Mouse (Mus musculus): ENCODE results near the gene Nle1. TPM values are rescaled to one million over a fixed set of nuclear protein-coding genes. Genes with fewer than 3 reads are reported as not detected.

Nle1 gene
- polyA plus RNA-seq, 1 experiment from 2014 or later: 39.9 TPM

DNA sequence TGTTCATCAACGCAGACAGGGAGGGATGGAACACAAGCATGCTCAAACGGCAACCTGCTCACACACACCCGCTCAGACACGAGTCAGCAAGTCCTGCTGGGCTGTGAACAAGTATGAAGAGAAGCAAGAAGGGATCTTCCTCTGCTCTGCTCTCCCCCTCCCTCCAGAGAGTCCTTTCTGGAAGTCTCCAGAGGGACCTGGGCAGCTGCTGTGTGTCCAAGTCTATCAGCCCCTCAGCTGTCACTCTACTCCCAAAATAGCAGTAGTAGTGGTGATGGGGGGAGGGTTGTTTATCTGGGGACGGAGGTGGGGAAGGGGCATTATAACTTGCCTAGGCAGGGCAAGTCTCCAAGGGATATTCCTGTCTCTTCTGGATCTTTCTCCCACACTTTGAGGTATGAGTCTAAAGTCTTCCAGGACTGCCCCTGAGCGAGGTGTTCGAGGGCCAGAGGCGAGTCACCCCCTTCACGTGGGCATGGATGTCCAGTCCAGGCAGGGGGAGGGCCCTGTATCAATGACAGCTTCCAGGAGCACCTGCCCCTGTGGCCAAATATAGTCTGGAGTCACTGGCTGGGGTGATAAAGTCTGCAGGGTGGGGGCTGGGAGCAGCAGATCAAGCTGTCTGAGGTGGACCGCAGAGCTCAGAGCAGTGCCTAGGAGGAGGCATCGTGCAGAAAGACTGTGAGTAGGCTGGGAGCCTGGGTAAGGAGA, 2.6 kb upstream of the Nle1 start:
- peaks cover 9% of the 10 kb centered on the region for H3K36me3 ChIP-seq
- no peak overlapping the region for H3K4me3 ChIP-seq (replicated peaks)
- no peak overlapping the region for H3K27ac ChIP-seq
- WGBS: 78% methylated on average over 11 of the region's 11 CpGs
- H3K4me1 ChIP-seq (replicated peaks): peaks cover 16% of the 10 kb centered on the region
- no peak for ATAC-seq (ENCODE audit: insufficient number of reproducible peaks, insufficient read depth, low FRiP score, low TSS enrichment, low read depth)
- no peak overlapping the region for H3K4me2 ChIP-seq
- H3K9me3 ChIP-seq: no peaks in the 10 kb centered on the region
- H3K27me3 ChIP-seq: peaks cover 18% of the 10 kb centered on the region; the same call in 1 of the 2 replicates
- H3K9ac ChIP-seq (replicated peaks): no peak overlapping the region

DNA sequence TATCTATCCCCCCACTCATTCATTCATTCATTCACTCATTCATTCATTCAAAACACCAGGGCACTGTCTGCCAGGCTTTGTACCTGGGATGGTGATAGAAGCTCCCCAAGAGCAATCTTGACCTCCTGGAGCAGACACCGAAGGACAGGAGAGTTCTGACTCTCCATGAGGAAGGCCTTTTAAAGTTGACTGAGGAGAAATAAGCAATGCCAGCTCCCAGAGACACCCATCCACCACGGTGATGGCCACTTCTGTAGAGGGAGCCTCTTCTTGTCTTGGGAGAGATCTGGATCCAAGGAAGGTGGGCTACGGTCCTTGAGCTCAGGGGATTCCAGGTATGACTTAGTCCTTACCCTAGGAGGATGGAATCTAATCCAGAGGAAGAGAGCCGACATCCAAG, 2.0 kb upstream of the Nle1 start, which contains the start of gene Unc45b:
TSS of gene Unc45b (plus strand) at position 301 of the 400 bp plus-strand sequence.
- Histone ChIP-seq H3K4me3 (replicated peaks) (no peak within 1 kb of the TSS), H3K27ac (no peak within 1 kb of the TSS), H3K9me3 (no peaks in the 10 kb centered on the region), H3K27me3 (peaks cover 18% of the 10 kb centered on the region; the same call in 1 of the 2 replicates), H3K9ac (replicated peaks) (no peak within 1 kb of the TSS), H3K36me3 (peaks cover 15% of the 10 kb centered on the region), H3K4me2 (no peak within 1 kb of the TSS), H3K4me1 (replicated peaks) (peaks cover 16% of the 10 kb centered on the region)
- no peak for ATAC-seq (ENCODE audit: insufficient number of reproducible peaks, insufficient read depth, low FRiP score, low TSS enrichment, low read depth)
- WGBS: 91% methylated on average over 4 of the region's 4 CpGs

GRCm38 (mm10) chr11:82908608-82908989, 388 bp upstream of the Nle1 start:
- Histone ChIP-seq H3K36me3 (peaks cover 31% of the 10 kb centered on the region), H3K4me3 (replicated peaks) (peak overlapping the region; percentile 80), H3K9me3 (no peaks in the 10 kb centered on the region), H3K4me2 (peak overlapping the region; percentile 86), H3K4me1 (replicated peaks) (peaks cover 13% of the 10 kb centered on the region), H3K27ac (no peak overlapping the region), H3K9ac (replicated peaks) (peak overlapping the region; percentile 79; the same call in 1 of the 2 replicates), H3K27me3 (peaks cover 15% of the 10 kb centered on the region; the same call in 1 of the 2 replicates)
- 61% methylated on average over 10 of the region's 10 CpGs for WGBS
- no peak for ATAC-seq (ENCODE audit: insufficient number of reproducible peaks, insufficient read depth, low FRiP score, low TSS enrichment, low read depth)

- Histone ChIP-seq H3K9me3 (no peaks in the 10 kb centered on the region), H3K36me3 (peaks cover 59% of the 10 kb centered on the region), H3K4me1 (replicated peaks) (peaks cover 13% of the 10 kb centered on the region), H3K4me2 (no peak overlapping the region), H3K9ac (replicated peaks) (no peak overlapping the region), H3K4me3 (replicated peaks) (no peak overlapping the region), H3K27me3 (0 out of 2 replicates have a peak, but pooled peaks cover 9% of the 10 kb centered on the region), H3K27ac (no peak overlapping the region)
- no peak for ATAC-seq (ENCODE audit: insufficient number of reproducible peaks, insufficient read depth, low FRiP score, low TSS enrichment, low read depth)
- WGBS: 88% methylated on average over 5 of the region's 5 CpGs
These were observed 2.4 kb downstream of the Nle1 start for GRCm38 (mm10) chr11:82905816-82906215.

- no peaks in the 10 kb centered on the region for H3K9me3 ChIP-seq
- peaks cover 68% of the 10 kb centered on the region for H3K36me3 ChIP-seq
- no peak for ATAC-seq (ENCODE audit: insufficient number of reproducible peaks, insufficient read depth, low FRiP score, low TSS enrichment, low read depth)
- no peak overlapping the region for H3K9ac ChIP-seq (replicated peaks)
- no peak overlapping the region for H3K4me2 ChIP-seq
- H3K4me1 ChIP-seq (replicated peaks): peaks cover 13% of the 10 kb centered on the region
- no peak overlapping the region for H3K27ac ChIP-seq
- 0 out of 2 replicates have a peak, but pooled peaks cover 1% of the 10 kb centered on the region for H3K27me3 ChIP-seq
- H3K4me3 ChIP-seq (replicated peaks): no peak overlapping the region
- WGBS: 65% methylated on average over 8 of the region's 8 CpGs
These were observed 3.3 kb downstream of the Nle1 start for GRCm38 (mm10) chr11:82904952-82905351.

DNA sequence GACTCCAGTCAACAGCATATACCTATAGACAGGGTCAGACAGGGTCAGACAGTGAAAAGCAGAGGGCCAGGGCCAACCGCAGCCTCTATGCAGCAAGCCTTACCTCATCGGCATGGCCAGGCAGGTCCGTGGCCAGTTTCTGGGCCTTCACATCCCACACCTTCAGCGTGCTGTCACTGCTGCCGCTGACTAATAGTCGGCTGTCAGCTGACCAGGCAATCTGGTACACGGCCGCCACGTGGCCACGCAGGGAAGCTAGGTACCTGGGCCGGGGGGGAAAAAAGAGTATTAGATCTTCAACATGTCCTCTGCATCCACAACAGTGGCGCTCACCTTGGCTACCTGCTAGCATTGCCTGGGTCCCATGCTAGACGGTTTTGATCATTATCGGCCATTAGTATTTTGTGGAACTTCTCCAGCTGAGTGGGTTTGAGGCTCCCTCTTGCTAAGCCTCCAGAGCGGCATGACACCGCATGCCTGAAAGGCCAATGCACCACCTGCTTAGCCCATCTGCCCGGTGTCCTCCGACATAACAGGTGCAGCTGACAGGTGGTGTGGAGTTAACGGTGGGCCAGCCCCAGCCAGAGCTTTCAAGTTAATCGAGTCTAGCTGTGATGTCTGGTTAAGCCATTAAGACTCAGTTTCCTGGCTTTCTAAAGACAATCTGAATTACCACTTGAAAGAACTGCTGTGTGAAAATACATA, 6.5 kb downstream of the Nle1 start:
- Histone ChIP-seq H3K27me3 (no peaks in the 10 kb centered on the region), H3K36me3 (peaks cover 87% of the 10 kb centered on the region), H3K4me1 (replicated peaks) (0 out of 2 replicates have a peak, but pooled peaks cover 2% of the 10 kb centered on the region), H3K9ac (replicated peaks) (no peak overlapping the region), H3K4me2 (no peak overlapping the region), H3K9me3 (no peaks in the 10 kb centered on the region), H3K4me3 (replicated peaks) (no peak overlapping the region), H3K27ac (no peak overlapping the region)
- ATAC-seq (ENCODE audit: insufficient number of reproducible peaks, insufficient read depth, low FRiP score, low TSS enrichment, low read depth): no peak
- WGBS: 85% methylated on average over 20 of the region's 20 CpGs

DNA sequence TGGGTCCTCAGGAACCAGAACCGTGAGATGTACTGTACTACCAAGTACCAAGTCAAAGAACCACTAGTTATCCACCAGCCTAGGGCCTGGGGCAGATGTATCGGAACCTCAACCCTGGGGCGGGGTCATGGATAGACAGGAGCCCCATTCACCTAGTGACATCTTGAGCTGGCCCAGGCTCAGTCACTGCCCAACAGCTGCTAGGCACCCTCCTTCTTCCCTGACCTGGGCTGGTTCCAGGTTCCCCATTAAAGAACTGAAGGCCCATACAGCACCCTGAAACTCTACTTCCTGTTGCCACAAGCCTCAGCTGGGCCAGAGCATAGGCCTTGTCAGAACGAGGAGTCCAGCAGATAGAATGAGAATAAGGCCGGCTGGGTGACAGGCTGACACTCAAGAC, 8.5 kb downstream of the Nle1 start:
- Histone ChIP-seq H3K9ac (replicated peaks) (no peak overlapping the region), H3K4me2 (no peak overlapping the region), H3K36me3 (peaks cover 67% of the 10 kb centered on the region), H3K27ac (no peak overlapping the region), H3K4me3 (replicated peaks) (no peak overlapping the region), H3K9me3 (no peaks in the 10 kb centered on the region), H3K27me3 (no peaks in the 10 kb centered on the region), H3K4me1 (replicated peaks) (no peaks in the 10 kb centered on the region)
- ATAC-seq (ENCODE audit: insufficient number of reproducible peaks, insufficient read depth, low FRiP score, low TSS enrichment, low read depth): no peak
- 94% methylated on average over 5 of the region's 5 CpGs for WGBS

DNA sequence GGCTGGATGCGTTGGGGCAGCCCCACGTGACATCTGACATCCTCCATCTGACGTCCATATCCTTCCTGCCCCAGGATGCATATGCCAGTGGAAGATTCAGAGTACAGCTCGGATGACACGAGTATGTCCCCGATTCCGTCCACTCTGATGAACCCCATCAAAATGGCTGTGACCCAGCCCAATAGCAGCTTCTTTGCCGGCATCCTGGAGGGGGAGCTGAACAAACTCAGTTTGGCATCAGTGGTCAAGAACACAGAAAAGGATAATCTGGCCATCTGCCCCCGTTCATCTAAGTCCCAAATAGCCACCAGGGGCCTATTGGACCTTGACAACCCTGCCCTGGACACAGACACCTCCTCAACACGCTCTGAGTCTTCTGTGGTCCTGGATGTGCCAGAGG, 10.7 kb downstream of the Nle1 start:
- Histone ChIP-seq H3K4me3 (replicated peaks) (no peak overlapping the region), H3K36me3 (peaks cover 45% of the 10 kb centered on the region), H3K4me1 (replicated peaks) (no peaks in the 10 kb centered on the region), H3K27me3 (no peaks in the 10 kb centered on the region), H3K27ac (no peak overlapping the region), H3K9ac (replicated peaks) (no peak overlapping the region), H3K4me2 (no peak overlapping the region), H3K9me3 (no peaks in the 10 kb centered on the region)
- ATAC-seq (ENCODE audit: insufficient number of reproducible peaks, insufficient read depth, low FRiP score, low TSS enrichment, low read depth): no peak
- 88% methylated on average over 10 of the region's 10 CpGs for WGBS

- H3K27me3 ChIP-seq: peaks cover 8% of the 10 kb centered on the region; the same call in 1 of the 2 replicates
- H3K27ac ChIP-seq: no peak within 1 kb of the TSS
- H3K9me3 ChIP-seq: no peaks in the 10 kb centered on the region
- 52% methylated on average over 7 of the region's 7 CpGs for WGBS
- no peak for ATAC-seq (ENCODE audit: insufficient number of reproducible peaks, insufficient read depth, low FRiP score, low TSS enrichment, low read depth)
- peaks cover 17% of the 10 kb centered on the region; the same call in 1 of the 2 replicates for H3K4me1 ChIP-seq (replicated peaks)
- no peaks in the 10 kb centered on the region for H3K36me3 ChIP-seq
- H3K9ac ChIP-seq (replicated peaks): no peak within 1 kb of the TSS
- H3K4me2 ChIP-seq: no peak within 1 kb of the TSS
- H3K4me3 ChIP-seq (replicated peaks): no peak within 1 kb of the TSS
These were observed 16.3 kb downstream of the Nle1 start, which contains the start of gene Fndc8 for GRCm38 (mm10) chr11:82891936-82892335. Gene Fndc8 (plus strand): TSS chr11:82892124.

- H3K4me2 ChIP-seq: peak within 1 kb of the TSS; percentile 87
- peak within 1 kb of the TSS; percentile 63 for H3K4me3 ChIP-seq (replicated peaks)
- WGBS: under 1% methylated on average over 26 of the region's 26 CpGs
- no peaks in the 10 kb centered on the region for H3K9me3 ChIP-seq
- peak within 1 kb of the TSS; percentile 46; the same call in 1 of the 2 replicates for H3K27ac ChIP-seq
- H3K36me3 ChIP-seq: no peaks in the 10 kb centered on the region
- H3K9ac ChIP-seq (replicated peaks): peak within 1 kb of the TSS; percentile 65
- H3K4me1 ChIP-seq (replicated peaks): peaks cover 17% of the 10 kb centered on the region; the same call in 1 of the 2 replicates
- peak; percentile 76 for ATAC-seq (ENCODE audit: insufficient number of reproducible peaks, insufficient read depth, low FRiP score, low TSS enrichment, low read depth)
- H3K27me3 ChIP-seq: peaks cover 8% of the 10 kb centered on the region; the same call in 1 of the 2 replicates
These were observed 17.9 kb downstream of the Nle1 start, which contains the start of gene Rad51d for GRCm38 (mm10) chr11:82890342-82890762. Gene Rad51d (minus strand): TSS chr11:82890614.

Data from limb, embryonic 12.5 days (tissue).